Mouse (Mus musculus): ENCODE data around the gene Kptn. TPM values are rescaled to one million over a fixed set of nuclear protein-coding genes. Genes with fewer than 3 reads are reported as not detected.

Gene Kptn
- polyA plus RNA-seq, 1 experiment: 2.1 TPM

- Histone ChIP-seq H3K9me3 (ENCODE audit: control insufficient read depth, low read length) (peaks cover 8% of the 10 kb centered on the region), H3K27me3 (ENCODE audit: control insufficient read depth) (peaks cover 54% of the 10 kb centered on the region), H3K36me3 (ENCODE audit: control insufficient read depth) (no peaks in the 10 kb centered on the region), H3K4me3 (replicated peaks) (no peak overlapping the region), H3K4me1 (ENCODE audit: control insufficient read depth) (no peaks in the 10 kb centered on the region)
- no peak for TF ChIP-seq GATA1 (IDR thresholded peaks at IDR 0.05; ENCODE audit: low read length)
- no peak for TF ChIP-seq TAL1 (IDR thresholded peaks at IDR 0.05; ENCODE audit: low read length)
Observed at GRCm38 (mm10) chr7:16172141-16172581, 52.5 kb downstream of the Kptn start.

GRCm38 (mm10) chr7:16172586-16173140, 53.0 kb downstream of the Kptn start:
- no peak for TF ChIP-seq TAL1 (IDR thresholded peaks at IDR 0.05; ENCODE audit: low read length)
- TF ChIP-seq GATA1 (IDR thresholded peaks at IDR 0.05; ENCODE audit: low read length): no peak
- no peaks in the 10 kb centered on the region for H3K36me3 ChIP-seq (ENCODE audit: control insufficient read depth)
- H3K9me3 ChIP-seq (ENCODE audit: control insufficient read depth, low read length): peaks cover 5% of the 10 kb centered on the region
- no peaks in the 10 kb centered on the region for H3K4me1 ChIP-seq (ENCODE audit: control insufficient read depth)
- H3K27me3 ChIP-seq (ENCODE audit: control insufficient read depth): peaks cover 57% of the 10 kb centered on the region
- no peak overlapping the region for H3K4me3 ChIP-seq (replicated peaks)

GRCm38 (mm10) chr7:16173146-16173545, 53.5 kb downstream of the Kptn start:
- Histone ChIP-seq H3K36me3 (ENCODE audit: control insufficient read depth) (no peaks in the 10 kb centered on the region), H3K4me3 (replicated peaks) (no peak overlapping the region), H3K27me3 (ENCODE audit: control insufficient read depth) (peaks cover 57% of the 10 kb centered on the region), H3K9me3 (ENCODE audit: control insufficient read depth, low read length) (0 out of 2 replicates have a peak, but pooled peaks cover 2% of the 10 kb centered on the region), H3K4me1 (ENCODE audit: control insufficient read depth) (no peaks in the 10 kb centered on the region)
- TF ChIP-seq TAL1 (IDR thresholded peaks at IDR 0.05; ENCODE audit: low read length): no peak
- TF ChIP-seq GATA1 (IDR thresholded peaks at IDR 0.05; ENCODE audit: low read length): no peak

- Histone ChIP-seq H3K4me1 (ENCODE audit: control insufficient read depth) (no peaks in the 10 kb centered on the region), H3K36me3 (ENCODE audit: control insufficient read depth) (no peaks in the 10 kb centered on the region), H3K4me3 (replicated peaks) (peak within 1 kb of the TSS; percentile 29), H3K27me3 (ENCODE audit: control insufficient read depth) (peaks cover 55% of the 10 kb centered on the region), H3K9me3 (ENCODE audit: control insufficient read depth, low read length) (no peaks in the 10 kb centered on the region)
- TF ChIP-seq TAL1 (IDR thresholded peaks at IDR 0.05; ENCODE audit: low read length): no peak
- no peak for TF ChIP-seq GATA1 (IDR thresholded peaks at IDR 0.05; ENCODE audit: low read length)
Observed at GRCm38 (mm10) chr7:16174597-16175541, 55.2 kb downstream of the Kptn start, which contains the start of gene Meis3. Gene Meis3, plus strand, starts transcription at chr7:16175090.

- Histone ChIP-seq H3K9me3 (ENCODE audit: control insufficient read depth, low read length) (no peaks in the 10 kb centered on the region), H3K4me3 (replicated peaks) (peak overlapping the region; percentile 29), H3K27me3 (ENCODE audit: control insufficient read depth) (peaks cover 55% of the 10 kb centered on the region), H3K36me3 (ENCODE audit: control insufficient read depth) (no peaks in the 10 kb centered on the region), H3K4me1 (ENCODE audit: control insufficient read depth) (no peaks in the 10 kb centered on the region)
- no peak for TF ChIP-seq GATA1 (IDR thresholded peaks at IDR 0.05; ENCODE audit: low read length)
- no peak for TF ChIP-seq TAL1 (IDR thresholded peaks at IDR 0.05; ENCODE audit: low read length)
Observed at GRCm38 (mm10) chr7:16175542-16175931, 55.8 kb downstream of the Kptn start.

Other genes starting within 250 kb of the Kptn start
- not detected in 2 replicates for gene Crx, start 239.9 kb upstream of the Kptn start, polyA plus RNA-seq (2012)
- gene Crxos, start 237.3 kb upstream of the Kptn start, polyA plus RNA-seq (2012): 0.03 TPM in 1 of 2 replicates, not detected in the other
- 194 and 206 TPM in 2 replicates for gene Selenow, start 197.5 kb upstream of the Kptn start, polyA plus RNA-seq (2012)
- 50.4 and 62.3 TPM in 2 replicates for gene Nop53, start 173.8 kb upstream of the Kptn start, polyA plus RNA-seq (2012)
- 0.09 and 0.13 TPM in 2 replicates for gene Ehd2, start 152.3 kb upstream of the Kptn start, polyA plus RNA-seq (2012)
- gene Bicra, start 72.0 kb upstream of the Kptn start, polyA plus RNA-seq (2012): 2.1 TPM in 2 replicates
- 0.01 TPM in 1 of 2 replicates, not detected in the other for gene Zfp541, start 58.1 kb upstream of the Kptn start, polyA plus RNA-seq (2012)
- 42.0 and 85.6 TPM in 2 replicates for gene Napa, start 21.4 kb upstream of the Kptn start, polyA plus RNA-seq (2012)
- gene Slc8a2, start 9.9 kb downstream of the Kptn start, polyA plus RNA-seq (2012): not detected in 2 replicates
- 0.07 TPM in 1 of 2 replicates, not detected in the other for gene Meis3, start 55.2 kb downstream of the Kptn start, polyA plus RNA-seq (2012)
- gene Dhx34, start 102.1 kb downstream of the Kptn start, polyA plus RNA-seq (2012): 1.7 and 2.0 TPM in 2 replicates
- gene C5ar2, start 124.3 kb downstream of the Kptn start, polyA plus RNA-seq (2012): 0.02 and 0.04 TPM in 2 replicates
- gene C5ar1, start 139.6 kb downstream of the Kptn start, polyA plus RNA-seq (2012): 0.02 TPM in 1 of 2 replicates, not detected in the other
- 7.8 and 7.9 TPM in 2 replicates for gene Inafm1, start 153.7 kb downstream of the Kptn start, polyA plus RNA-seq (2012)
- gene Ccdc9, start 166.9 kb downstream of the Kptn start, polyA plus RNA-seq (2012): 6.3 and 7.0 TPM in 2 replicates
- gene Bbc3, start 188.5 kb downstream of the Kptn start, polyA plus RNA-seq (2012): 63.0 and 92.9 TPM in 2 replicates